7 mouse cellular contexts compared by ENCODE assay signal in the genomic region with DNA sequence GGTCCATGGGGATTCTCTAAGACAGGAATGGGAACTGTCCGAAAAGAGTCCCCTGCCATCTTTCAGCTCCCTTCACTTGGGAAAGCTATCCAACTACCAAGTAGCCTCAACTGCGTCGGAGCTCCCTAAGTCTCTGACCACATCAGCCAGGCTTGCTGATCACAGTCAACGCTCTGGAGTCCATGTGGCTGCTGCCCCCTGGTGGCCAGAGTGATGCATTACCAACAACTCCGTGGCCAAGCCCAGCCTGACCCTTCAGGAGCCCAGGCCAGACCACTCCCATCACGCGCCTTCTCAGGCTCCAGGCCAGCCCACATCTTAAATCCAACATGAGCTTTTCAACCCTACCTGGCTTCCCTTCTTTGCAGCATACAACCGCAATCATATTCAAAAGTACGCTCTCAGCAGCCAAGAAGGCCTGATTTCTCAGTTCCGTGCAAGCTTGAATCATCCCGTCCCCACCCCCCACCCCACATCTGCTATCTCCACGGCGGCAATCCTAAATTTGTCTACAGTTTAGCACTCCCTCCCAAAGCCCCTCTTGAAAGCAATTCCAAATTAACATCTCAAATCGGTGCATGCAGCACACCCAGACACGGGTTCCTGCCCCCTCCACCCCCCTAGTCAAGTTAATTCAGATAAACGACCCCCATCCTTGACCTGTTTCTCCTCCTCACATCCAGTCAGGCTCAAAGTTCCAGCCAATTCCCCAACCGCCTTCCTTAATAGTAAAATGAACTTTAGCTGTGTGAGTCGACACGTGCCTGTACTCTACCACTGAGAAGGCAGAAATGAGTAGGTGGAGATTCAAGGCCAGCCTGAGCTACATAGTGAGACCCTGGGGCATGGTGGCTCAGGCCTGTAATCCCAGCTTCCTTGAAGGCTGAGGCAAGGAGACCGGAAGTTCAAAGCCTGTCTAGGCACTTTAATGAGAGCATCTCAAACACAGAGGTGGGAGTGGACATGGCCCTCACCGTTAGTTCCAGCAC. TPM values are rescaled to one million over a fixed set of nuclear protein-coding genes. Genes with fewer than 3 reads are reported as not detected.
DNase-seq lines count a peak whose midpoint lies in the region; ATAC-seq and TF ChIP-seq lines count a peak whose summit lies in the region.

No protein-coding gene starts in this region.

- DNase-seq in adrenal gland, adult 2 months: peak; percentile 83
- DNase-seq in embryo, embryonic 9.5 days (ENCODE audit: extremely low spot score): peak; percentile 91
- peak; percentile 97 for DNase-seq in heart, adult 11 months
- DNase-seq in kidney, adult 11 months: peak; percentile 75
- peak; percentile 90 for DNase-seq in left cerebral cortex, postnatal 4 days

- peak; percentile 93 for ATAC-seq in midbrain, embryonic 13.5 days

- no peak overlapping the region for H3K4me3 ChIP-seq in midbrain, embryonic 13.5 days (replicated peaks)
- H3K4me3 ChIP-seq in small intestine, adult 2 months (ENCODE audit: low read depth, low read length): no peak overlapping the region

- no peak overlapping the region for H3K27ac ChIP-seq in midbrain, embryonic 13.5 days
- H3K27ac ChIP-seq in small intestine, adult 2 months (ENCODE audit: insufficient read depth, low read depth, low read length): no peak overlapping the region

- 32% methylated on average over 21 of the region's 21 CpGs for WGBS in midbrain, embryonic 13.5 days
- 31% methylated on average over 21 of the region's 21 CpGs for WGBS in small intestine, adult 2 months

- H3K36me3 ChIP-seq in midbrain, embryonic 13.5 days: no peaks in the 10 kb centered on the region
- no peaks in the 10 kb centered on the region for H3K36me3 ChIP-seq in small intestine, adult 2 months (ENCODE audit: control insufficient read depth, insufficient read depth, low read length)

- no peak overlapping the region for H3K4me2 ChIP-seq in midbrain, embryonic 13.5 days (replicated peaks)

- no peaks in the 10 kb centered on the region for H3K9me3 ChIP-seq in midbrain, embryonic 13.5 days

- no peaks in the 10 kb centered on the region for H3K4me1 ChIP-seq in midbrain, embryonic 13.5 days (replicated peaks)
- no peaks in the 10 kb centered on the region for H3K4me1 ChIP-seq in small intestine, adult 2 months (ENCODE audit: control insufficient read depth, insufficient read depth, insufficient read length, low read length)

- peaks cover 17% of the 10 kb centered on the region for H3K27me3 ChIP-seq in midbrain, embryonic 13.5 days
- peaks cover 2% of the 10 kb centered on the region; the same call in 1 of the 2 replicates for H3K27me3 ChIP-seq in small intestine, adult 2 months (ENCODE audit: control insufficient read depth, insufficient read depth, low read length)

- intact Hi-C loops in left cerebral cortex, postnatal 4 days (cut with DNase I): loop anchor here (2.0 kb wide), 1 partner anchor 55 kb away; no protein-coding TSS in a partner anchor

- TF ChIP-seq POLR2A in small intestine, adult 2 months (IDR thresholded peaks at IDR 0.05; ENCODE audit: low read depth, low read length): no peak

- peak; percentile 92; the same call in 1 of the 2 replicates for TF ChIP-seq CTCF in small intestine, adult 2 months (IDR thresholded peaks at IDR 0.05; ENCODE audit: extremely low read depth, insufficient read length, insufficient replicate concordance, low read depth, low read length)

- H3K9ac ChIP-seq in midbrain, embryonic 13.5 days (replicated peaks): no peak overlapping the region

RNA-seq across cellular contexts. Expression of a gene that starts 8.4 kb away (rescaled TPM):
- under 1 TPM; 0.46 to 0.90 TPM for total RNA-seq in adrenal gland, adult 2 months (2021)
- 2.7 and 3.2 TPM in 2 replicates for polyA plus RNA-seq in adrenal gland, adult 2 months (2012; rRNA removed)
- total RNA-seq in left cerebral cortex, postnatal 4 days (2021): 10 to 100 TPM; 17.7 to 18.7 TPM
- 56.2 and 62.0 TPM in 2 replicates for polyA plus RNA-seq in midbrain, embryonic 13.5 days (2015; fragmentation: Nextera tagmentation; extraction: Ambion mirVana)
- 2.9 and 6.9 TPM in 2 replicates for polyA plus RNA-seq in small intestine, adult 2 months (2012; rRNA removed)

RNA-seq across cellular contexts. Expression of a gene that starts 32.5 kb away (rescaled TPM):
- 10 to 100 TPM; 15.6 to 17.9 TPM for total RNA-seq in adrenal gland, adult 2 months (2021)
- 36.3 and 39.5 TPM in 2 replicates for polyA plus RNA-seq in adrenal gland, adult 2 months (2012; rRNA removed)
- total RNA-seq in left cerebral cortex, postnatal 4 days (2021): 10 to 100 TPM; 15.1 to 16.8 TPM
- polyA plus RNA-seq in midbrain, embryonic 13.5 days (2015; fragmentation: Nextera tagmentation; extraction: Ambion mirVana): 12.5 and 13.3 TPM in 2 replicates
- 44.2 and 135 TPM in 2 replicates for polyA plus RNA-seq in small intestine, adult 2 months (2012; rRNA removed)

RNA-seq across cellular contexts. Expression of a gene that starts 33.3 kb away (rescaled TPM):
- total RNA-seq in adrenal gland, adult 2 months (2021): 10 to 100 TPM in 1 of 2 experiments, 1 to 10 TPM in 1; 9.9 to 10.4 TPM
- polyA plus RNA-seq in adrenal gland, adult 2 months (2012; rRNA removed): 16.3 and 19.9 TPM in 2 replicates
- 1 to 10 TPM; 6.5 to 7.8 TPM for total RNA-seq in left cerebral cortex, postnatal 4 days (2021)
- polyA plus RNA-seq in midbrain, embryonic 13.5 days (2015; fragmentation: Nextera tagmentation; extraction: Ambion mirVana): 2.2 and 2.6 TPM in 2 replicates
- polyA plus RNA-seq in small intestine, adult 2 months (2012; rRNA removed): 5.8 and 8.7 TPM in 2 replicates

RNA-seq across cellular contexts. Expression of a gene that starts 49.7 kb away (rescaled TPM):
- total RNA-seq in adrenal gland, adult 2 months (2021): 100 to 1,000 TPM in 1 of 2 experiments, 10 to 100 TPM in 1; 98.9 to 107 TPM
- polyA plus RNA-seq in adrenal gland, adult 2 months (2012; rRNA removed): 121 and 150 TPM in 2 replicates
- 100 to 1,000 TPM; 195 to 197 TPM for total RNA-seq in left cerebral cortex, postnatal 4 days (2021)
- polyA plus RNA-seq in midbrain, embryonic 13.5 days (2015; fragmentation: Nextera tagmentation; extraction: Ambion mirVana): 13.7 and 15.9 TPM in 2 replicates
- polyA plus RNA-seq in small intestine, adult 2 months (2012; rRNA removed): 77.7 and 163 TPM in 2 replicates
